Mouse (Mus musculus) forebrain, embryonic 11.5 days (tissue): Measurements from ENCODE around the gene Pigv. TPM values are rescaled to one million over a fixed set of nuclear protein-coding genes. Genes with fewer than 3 reads are reported as not detected.

Experiments
- ATAC-seq: fragments of 200-750 bp; cut with Nextera tagmentation; replicated peaks from 2 replicates; pipeline ENCODE4 v1.8.0; 2017; ENCODE audit warnings: moderate TSS enrichment; ENCODE audit not compliant: low FRiP score
- DNase-seq: peaks from one replicate; pipeline ENCODE4 v3.0.0-alpha.2; 2017; ENCODE audit warnings: low spot score
- H3K27ac ChIP-seq: fragments of 300-500 bp; sonication (generic); 2 replicates; pipeline ENCODE4 v1.5.1; 2014; ENCODE audit warnings: low read depth, low read length
- H3K27me3 ChIP-seq: fragments of 300-500 bp; sonication (generic); 2 replicates; pipeline ENCODE4 v1.6.1; 2014; ENCODE audit warnings: mild to moderate bottlenecking, low read length, mixed read lengths; ENCODE audit not compliant: control insufficient read depth, insufficient read depth
- H3K36me3 ChIP-seq: fragments of 300-500 bp; sonication (generic); 2 replicates; pipeline ENCODE4 v1.6.1; 2014; ENCODE audit warnings: mild to moderate bottlenecking, low read length, moderate library complexity, mixed read lengths; ENCODE audit not compliant: control insufficient read depth, insufficient read depth
- H3K4me1 ChIP-seq: fragments of 300-500 bp; sonication (generic); replicated peaks from 2 replicates; pipeline ENCODE4 v1.6.1; 2014; ENCODE audit warnings: low read length, mixed read lengths; ENCODE audit not compliant: control insufficient read depth, insufficient read depth
- H3K4me2 ChIP-seq: fragments of 300-500 bp; sonication (generic); 2 replicates; pipeline ENCODE4 v1.6.1; 2014; ENCODE audit warnings: low read depth, mild to moderate bottlenecking, low read length, moderate library complexity, mixed read lengths; ENCODE audit not compliant: severe bottlenecking
- H3K4me3 ChIP-seq: fragments of 300-500 bp; sonication (generic); 2 replicates; pipeline ENCODE4 v1.5.1; 2014; ENCODE audit warnings: low read depth, low read length
- H3K9ac ChIP-seq: fragments of 300-500 bp; sonication (generic); 2 replicates; pipeline ENCODE4 v1.6.1; 2014; ENCODE audit warnings: low read length
- H3K9me3 ChIP-seq: fragments of 300-500 bp; sonication (generic); 2 replicates; pipeline ENCODE4 v1.6.1; 2016; ENCODE audit warnings: low read length, mixed read lengths; ENCODE audit not compliant: control insufficient read depth
- WGBS: fragments of 180-500 bp; shearing (Covaris S2); extraction: QIAGEN DNeasy Blood & Tissue Kit; methylation state at CpG from one replicate; pipeline ENCODE4 v1.1.7; 2014; 5-methylcytosine and 5-hydroxymethylcytosine counted together
- polyA plus RNA-seq: library from polyadenylated mRNA; unstranded; fragments of >200 nt; fragmentation: Nextera tagmentation; extraction: Ambion mirVana; gene quantifications from 2 replicates; pipeline ENCODE4 v1.2.1, GENCODE M21; 2014

Pigv gene
- polyA plus RNA-seq, 1 experiment from 2014 or later: 17.2 TPM

DNA sequence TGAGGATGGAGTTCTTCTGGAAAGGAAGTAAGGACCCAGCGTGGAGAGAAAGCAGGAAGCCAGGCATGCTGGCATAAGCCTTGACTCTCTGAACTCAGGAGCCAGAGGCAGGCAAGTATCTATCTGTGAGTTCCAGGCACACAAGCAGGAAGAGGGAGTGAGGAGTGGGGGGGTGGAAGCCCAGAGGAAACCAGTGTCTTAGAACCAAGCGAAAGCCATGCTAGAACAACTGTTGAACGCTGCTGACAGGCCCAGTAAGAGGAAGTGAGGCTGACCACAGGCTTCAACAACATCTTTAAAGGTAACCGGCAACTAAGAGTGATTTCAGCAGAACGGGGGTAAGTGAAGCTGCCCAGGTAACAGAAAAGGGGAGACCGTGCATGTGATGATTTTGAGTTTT lies 6.2 kb downstream of the Pigv start:
- no peak overlapping the region for H3K4me3 ChIP-seq
- ATAC-seq (no peak), DNase-seq (no peak)
- no peaks in the 10 kb centered on the region; the same call in 1 of the 2 replicates for H3K4me1 ChIP-seq
- no peaks in the 10 kb centered on the region; the same call in 1 of the 2 replicates for H3K36me3 ChIP-seq
- 88% methylated on average over 6 of the region's 6 CpGs for WGBS
- no peak overlapping the region for H3K4me2 ChIP-seq
- H3K27ac ChIP-seq: no peak overlapping the region
- no peaks in the 10 kb centered on the region for H3K27me3 ChIP-seq
- no peak overlapping the region for H3K9ac ChIP-seq
- H3K9me3 ChIP-seq: no peaks in the 10 kb centered on the region

GRCm38 (mm10) chr4:133665118-133665517 lies 7.3 kb downstream of the Pigv start:
- no peak for DNase-seq
- H3K9me3 ChIP-seq: no peaks in the 10 kb centered on the region
- no peak overlapping the region for H3K4me2 ChIP-seq
- peaks cover 3% of the 10 kb centered on the region; the same call in 1 of the 2 replicates for H3K4me1 ChIP-seq
- no peaks in the 10 kb centered on the region; the same call in 1 of the 2 replicates for H3K36me3 ChIP-seq
- no peak for ATAC-seq
- H3K27me3 ChIP-seq: no peaks in the 10 kb centered on the region
- no peak overlapping the region for H3K4me3 ChIP-seq
- no peak overlapping the region for H3K9ac ChIP-seq
- WGBS: 52% methylated on average over 11 of the region's 11 CpGs
- no peak overlapping the region for H3K27ac ChIP-seq

GRCm38 (mm10) chr4:133662945-133663344 lies 9.5 kb downstream of the Pigv start:
- 87% methylated on average over 8 of the region's 8 CpGs for WGBS
- Histone ChIP-seq H3K27me3 (no peaks in the 10 kb centered on the region), H3K9ac (no peak overlapping the region), H3K27ac (no peak overlapping the region), H3K4me3 (no peak overlapping the region), H3K36me3 (no peaks in the 10 kb centered on the region; the same call in 1 of the 2 replicates), H3K9me3 (no peaks in the 10 kb centered on the region), H3K4me1 (peaks cover 3% of the 10 kb centered on the region; the same call in 1 of the 2 replicates), H3K4me2 (no peak overlapping the region)
- ATAC-seq: no peak
- no peak for DNase-seq

GRCm38 (mm10) chr4:133662421-133662820 lies 10.0 kb downstream of the Pigv start:
- ATAC-seq (no peak), DNase-seq (no peak)
- H3K27ac ChIP-seq: no peak overlapping the region
- H3K4me2 ChIP-seq: no peak overlapping the region
- no peak overlapping the region for H3K4me3 ChIP-seq
- peaks cover 3% of the 10 kb centered on the region; the same call in 1 of the 2 replicates for H3K4me1 ChIP-seq
- no peaks in the 10 kb centered on the region for H3K9me3 ChIP-seq
- no peaks in the 10 kb centered on the region; the same call in 1 of the 2 replicates for H3K36me3 ChIP-seq
- H3K9ac ChIP-seq: no peak overlapping the region
- WGBS: 90% methylated on average over 8 of the region's 8 CpGs
- H3K27me3 ChIP-seq: no peaks in the 10 kb centered on the region

DNA sequence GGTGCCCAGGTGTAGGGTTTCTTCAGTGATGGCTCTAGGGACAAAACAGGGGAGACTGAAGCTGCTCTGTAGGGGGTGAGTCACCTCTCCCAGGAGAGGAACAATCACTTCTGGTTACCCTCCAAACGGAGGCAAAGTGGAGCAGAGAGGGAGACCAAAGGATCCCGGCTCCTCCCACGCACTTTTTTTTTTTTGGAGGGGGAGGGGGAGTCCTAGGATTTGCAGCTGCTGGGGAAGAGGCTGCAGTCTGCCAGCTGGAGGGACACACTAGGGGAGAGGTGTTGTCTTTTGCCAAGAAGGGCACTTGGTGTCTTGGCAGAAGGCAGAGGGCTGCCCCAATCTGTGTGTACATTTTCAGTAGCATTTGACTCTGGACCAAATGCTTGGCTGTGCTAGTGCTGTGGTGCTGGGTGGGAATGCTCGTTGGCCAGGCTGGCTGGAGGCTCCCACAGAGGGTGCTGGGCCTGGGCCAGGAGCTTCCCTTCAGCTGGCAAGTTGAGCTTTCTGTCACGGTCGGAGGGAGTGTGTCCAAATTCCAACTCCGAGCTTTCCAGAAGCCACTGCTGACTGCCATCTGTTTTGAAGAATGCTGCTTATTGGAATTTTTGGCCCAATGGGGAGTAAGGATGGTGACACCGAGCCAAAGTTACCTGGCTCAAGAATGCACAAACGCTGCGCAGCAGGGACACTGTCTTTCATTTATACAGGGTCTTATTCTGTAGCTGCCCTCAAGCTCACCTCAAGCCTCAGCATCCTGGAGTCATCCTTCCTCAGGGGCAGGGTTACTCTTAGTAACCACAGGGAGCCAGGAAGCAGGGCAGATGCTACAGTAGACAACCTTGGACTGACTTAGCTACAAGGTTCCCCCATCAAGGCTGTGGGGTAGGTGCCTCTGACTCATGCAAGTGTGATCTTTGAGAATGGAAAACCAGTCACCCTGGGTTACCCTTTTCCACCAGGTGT lies 12.0 kb downstream of the Pigv start:
- DNase-seq (no peak), ATAC-seq (no peak)
- peaks cover 3% of the 10 kb centered on the region; the same call in 1 of the 2 replicates for H3K4me1 ChIP-seq
- no peaks in the 10 kb centered on the region; the same call in 1 of the 2 replicates for H3K36me3 ChIP-seq
- 0 out of 2 replicates have a peak overlapping the region, but pooled peaks have one; percentile 5 for H3K4me2 ChIP-seq
- H3K4me3 ChIP-seq: no peak overlapping the region
- peak overlapping the region; percentile 55; the same call in 1 of the 2 replicates for H3K27ac ChIP-seq
- no peaks in the 10 kb centered on the region for H3K27me3 ChIP-seq
- peak overlapping the region; percentile 7; the same call in 1 of the 2 replicates for H3K9ac ChIP-seq
- no peaks in the 10 kb centered on the region for H3K9me3 ChIP-seq
- WGBS: 21% methylated on average over 10 of the region's 10 CpGs

- H3K36me3 ChIP-seq: no peaks in the 10 kb centered on the region; the same call in 1 of the 2 replicates
- ATAC-seq (no peak), DNase-seq (no peak)
- 0 out of 2 replicates have a peak overlapping the region, but pooled peaks have one; percentile 5 for H3K4me2 ChIP-seq
- peaks cover 3% of the 10 kb centered on the region; the same call in 1 of the 2 replicates for H3K4me1 ChIP-seq
- no peaks in the 10 kb centered on the region for H3K27me3 ChIP-seq
- 15% methylated on average over 15 of the region's 15 CpGs for WGBS
- no peak overlapping the region for H3K4me3 ChIP-seq
- peak overlapping the region; percentile 7 for H3K9ac ChIP-seq
- H3K9me3 ChIP-seq: no peaks in the 10 kb centered on the region
- H3K27ac ChIP-seq: peak overlapping the region; percentile 55; the same call in 1 of the 2 replicates
These were observed 12.8 kb downstream of the Pigv start for GRCm38 (mm10) chr4:133659497-133660192.

- Histone ChIP-seq H3K4me3 (no peak overlapping the region), H3K9ac (no peak overlapping the region), H3K9me3 (no peaks in the 10 kb centered on the region), H3K36me3 (no peaks in the 10 kb centered on the region; the same call in 1 of the 2 replicates), H3K27ac (no peak overlapping the region), H3K4me2 (no peak overlapping the region), H3K4me1 (peaks cover 3% of the 10 kb centered on the region; the same call in 1 of the 2 replicates), H3K27me3 (no peaks in the 10 kb centered on the region)
- ATAC-seq (no peak), DNase-seq (no peak)
- WGBS: 47% methylated on average over 2 of the region's 2 CpGs
These were observed 13.7 kb downstream of the Pigv start for GRCm38 (mm10) chr4:133658729-133659128.

DNA sequence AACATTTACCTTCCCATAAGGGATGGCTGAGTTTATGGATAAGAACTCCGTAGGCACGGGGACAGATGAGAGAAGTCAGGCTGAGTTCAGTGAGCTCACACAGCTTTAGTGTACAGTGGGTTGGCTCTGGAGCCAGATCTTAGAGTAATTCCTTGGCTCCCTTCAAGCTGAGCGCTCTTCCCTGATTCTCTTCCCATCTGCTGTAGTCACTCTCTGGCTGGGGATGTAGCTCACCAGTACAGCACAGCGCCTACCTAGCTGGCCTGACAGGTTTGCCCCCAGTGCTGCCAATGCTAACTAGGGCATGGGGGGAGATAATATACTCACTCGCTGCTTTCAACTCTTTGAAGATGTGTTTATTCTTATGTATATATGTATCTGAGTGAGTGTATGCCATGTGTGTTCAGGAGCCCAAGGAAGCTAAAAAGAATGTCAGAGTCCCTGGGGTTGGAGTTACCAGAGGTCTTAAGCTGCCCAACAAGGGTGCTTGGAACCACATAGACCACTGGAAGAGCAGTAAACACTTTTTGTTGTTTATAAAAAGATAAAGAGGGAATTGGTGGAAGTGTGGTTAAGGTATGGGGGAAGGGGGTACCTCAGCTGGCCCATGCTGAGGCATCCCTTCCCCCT lies 14.5 kb downstream of the Pigv start:
- H3K4me2 ChIP-seq: no peak overlapping the region
- H3K9ac ChIP-seq: no peak overlapping the region
- WGBS: 50% methylated on average over 5 of the region's 5 CpGs
- DNase-seq (no peak), ATAC-seq (no peak)
- H3K9me3 ChIP-seq: no peaks in the 10 kb centered on the region
- H3K36me3 ChIP-seq: no peaks in the 10 kb centered on the region; the same call in 1 of the 2 replicates
- no peak overlapping the region for H3K4me3 ChIP-seq
- H3K4me1 ChIP-seq: peaks cover 3% of the 10 kb centered on the region; the same call in 1 of the 2 replicates
- no peak overlapping the region for H3K27ac ChIP-seq
- no peaks in the 10 kb centered on the region for H3K27me3 ChIP-seq
